Mouse (Mus musculus): ENCODE measurements at regions not wholly inside any gene's neighbourhood (a gene's known extent, or its start where the extent isn't known, plus 50 kb on each side); places are given as distances from the start of the nearest gene placed in this dataset.

DNA sequence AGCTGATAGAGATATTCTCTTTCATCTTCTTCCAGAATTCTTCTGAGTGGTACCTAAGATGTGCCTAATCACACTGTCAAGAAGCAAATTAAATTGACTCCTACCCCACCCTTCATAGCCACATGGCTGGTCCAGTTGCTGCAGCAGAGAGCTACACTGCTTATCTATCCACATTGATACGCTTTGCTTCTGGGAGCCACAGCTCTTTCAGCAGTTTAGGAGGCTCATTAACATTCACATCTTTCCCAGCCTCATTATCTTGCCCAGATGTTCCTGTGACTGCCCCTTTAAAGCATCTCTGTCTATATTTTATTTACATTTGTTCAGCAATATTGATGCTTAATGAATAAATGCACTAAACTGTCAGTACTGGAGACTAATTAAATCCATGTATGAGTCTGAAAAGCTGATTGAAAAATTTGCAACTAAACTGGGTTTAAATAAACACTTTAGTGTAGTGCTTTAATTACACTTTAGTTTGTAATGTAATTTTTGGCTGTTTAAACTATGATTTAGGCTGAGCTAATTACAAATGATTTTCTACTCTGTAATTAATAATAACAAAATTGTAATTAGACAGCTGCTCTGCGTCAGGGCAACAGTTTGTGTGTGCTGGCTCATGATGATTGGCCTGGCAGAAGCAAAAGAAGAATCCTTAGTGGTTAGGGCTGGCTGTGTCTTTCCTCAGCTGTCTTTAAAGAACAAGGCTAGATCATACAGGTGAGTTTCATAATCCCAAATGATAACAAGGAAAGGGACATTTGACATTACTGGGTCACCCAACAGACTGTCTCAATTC, 632.5 kb upstream of the Tle4 start:
- no peak for DNase-seq (ENCODE audit: inconsistent ontology term)

DNA sequence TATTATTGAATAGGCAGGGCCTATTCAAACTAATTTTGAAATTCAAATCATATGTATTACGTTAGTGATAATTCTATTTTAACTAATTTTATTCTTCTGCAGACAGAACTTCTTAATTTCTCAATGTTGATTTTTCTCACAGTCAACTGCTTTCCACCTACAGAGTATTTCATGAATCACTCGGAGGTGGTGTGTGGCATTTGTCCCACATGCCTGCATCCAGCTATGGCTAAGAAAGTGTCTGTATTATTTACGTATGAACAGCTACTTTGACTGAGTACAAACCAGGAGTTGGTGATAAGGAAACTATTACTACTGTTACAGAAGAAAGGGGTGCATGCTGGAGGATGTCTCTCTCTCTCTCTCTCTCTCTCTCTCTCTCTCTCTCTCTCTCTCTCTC, 619.5 kb upstream of the Tle4 start:
- no peak for DNase-seq (ENCODE audit: inconsistent ontology term)

DNA sequence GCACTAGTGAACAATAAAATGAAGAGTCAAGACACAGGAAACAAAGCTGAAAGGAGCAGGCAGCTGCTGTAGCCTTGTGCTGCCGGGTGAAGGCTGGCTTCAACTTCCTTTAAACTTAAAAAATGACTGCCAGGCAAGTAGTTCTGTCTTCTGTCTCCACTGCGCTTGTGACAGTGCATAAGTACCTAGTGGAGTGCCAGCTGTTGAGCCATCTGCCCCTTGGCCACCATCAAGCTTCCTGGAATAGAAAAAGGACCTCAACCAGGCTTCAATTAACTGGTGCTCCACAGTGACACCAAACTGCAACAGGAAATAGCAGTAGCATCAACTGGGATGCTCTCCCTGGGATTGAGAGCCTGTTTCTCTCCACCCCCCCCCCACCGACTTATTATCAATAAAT, 616.8 kb upstream of the Tle4 start:
- no peak for DNase-seq (ENCODE audit: inconsistent ontology term)

DNA sequence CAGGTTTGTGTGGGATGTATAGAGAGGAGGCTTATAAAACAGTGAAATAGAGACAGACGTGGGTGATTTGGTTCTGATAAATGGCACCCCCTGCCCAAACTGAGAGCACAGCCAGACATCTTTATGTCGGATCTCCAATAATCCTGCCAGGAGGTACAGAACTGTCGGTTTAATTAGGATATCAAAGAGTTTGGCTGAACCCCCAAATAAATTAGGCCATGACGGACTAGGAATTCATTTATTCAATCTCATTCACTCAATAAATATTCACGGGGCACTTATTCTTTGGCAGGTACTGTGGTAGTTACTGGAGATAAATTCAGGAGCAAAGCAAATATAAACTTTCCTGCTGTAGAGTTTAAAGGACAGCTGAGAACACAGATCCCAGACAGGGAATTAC, 615.0 kb upstream of the Tle4 start:
- no peak for DNase-seq (ENCODE audit: inconsistent ontology term)

DNA sequence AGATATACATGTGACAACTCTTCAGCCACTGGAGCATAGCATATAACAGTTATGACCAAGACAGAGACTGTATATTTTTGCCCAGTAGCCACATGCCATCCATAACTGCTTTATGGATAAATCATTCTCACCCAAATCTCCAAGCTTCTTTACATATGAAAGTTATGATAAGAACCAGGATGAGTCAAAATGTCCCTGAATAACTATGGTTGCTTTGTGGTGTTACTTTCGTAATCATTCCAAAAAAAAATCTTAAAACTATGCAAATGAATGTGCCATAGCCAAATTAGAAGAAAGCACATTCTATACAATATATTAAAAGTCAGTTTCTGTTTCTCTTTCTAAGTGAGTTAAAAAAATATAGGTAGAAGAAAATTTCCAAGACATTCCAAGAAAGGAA, 605.2 kb upstream of the Tle4 start:
- DNase-seq (ENCODE audit: inconsistent ontology term), result no peak

DNA sequence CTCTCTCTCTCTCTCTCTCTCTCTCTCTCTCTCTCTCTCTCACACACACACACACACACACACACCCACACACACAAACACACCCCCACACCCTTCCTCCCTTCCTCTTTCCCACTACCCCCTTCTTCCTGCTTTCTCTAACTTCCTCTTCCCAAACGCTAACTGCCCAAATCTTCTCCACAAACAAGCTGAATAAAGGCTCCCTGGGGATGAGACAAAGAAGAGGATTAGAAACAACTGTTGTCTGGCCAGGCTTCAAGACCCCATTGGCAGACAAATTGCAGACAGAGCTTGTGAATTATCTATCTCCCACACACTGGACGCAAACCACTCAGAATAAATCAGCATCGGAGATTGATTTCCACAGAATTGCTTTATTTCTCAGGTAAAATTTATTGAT, 603.4 kb upstream of the Tle4 start:
- peak; percentile 12 for DNase-seq (ENCODE audit: inconsistent ontology term)

GRCm38 (mm10) chr19:15200792-15201191, 602.9 kb upstream of the Tle4 start:
- DNase-seq (ENCODE audit: inconsistent ontology term), result no peak

DNA sequence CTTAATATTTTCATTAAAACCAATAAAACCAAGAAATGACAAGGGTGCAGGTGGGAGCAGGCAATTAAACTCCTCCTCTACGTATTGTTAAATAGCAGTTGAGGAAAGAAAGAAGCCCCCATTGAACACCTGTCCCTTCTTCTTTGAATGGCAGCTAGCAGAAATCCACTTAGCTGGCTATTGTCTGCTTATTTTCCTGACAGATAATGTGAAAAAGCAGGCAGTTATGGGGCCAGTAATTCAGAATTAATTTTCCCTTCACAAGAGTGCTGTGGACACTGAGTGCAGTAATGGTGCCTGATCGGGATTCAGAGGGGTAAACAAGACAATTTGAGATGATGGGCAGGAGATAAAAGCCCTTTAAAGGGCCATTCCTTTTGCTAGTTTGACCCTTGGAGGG, 602.5 kb upstream of the Tle4 start:
- DNase-seq (ENCODE audit: inconsistent ontology term), result no peak

GRCm38 (mm10) chr19:15199692-15200091, 601.8 kb upstream of the Tle4 start:
- DNase-seq (ENCODE audit: inconsistent ontology term), result no peak

DNA sequence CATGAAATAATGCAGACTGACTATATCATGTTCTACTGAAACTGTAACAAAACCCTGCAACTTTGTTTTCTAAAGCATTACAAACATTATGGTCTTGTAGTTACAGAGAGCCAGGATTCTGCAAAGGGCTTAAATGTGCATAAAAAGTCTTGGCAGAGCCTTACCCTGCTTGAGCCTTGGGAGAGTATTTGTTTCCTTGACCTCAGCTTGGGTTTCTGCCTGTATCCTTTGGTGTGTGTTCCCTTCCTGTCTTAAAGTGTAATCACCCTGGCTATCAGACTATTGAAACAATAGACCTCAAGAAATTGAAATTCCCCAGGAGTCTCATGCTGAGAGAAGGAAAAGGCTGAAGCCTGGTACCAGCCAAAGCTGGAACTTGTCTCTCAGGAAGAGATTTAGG, 577.4 kb upstream of the Tle4 start:
- no peak for DNase-seq (ENCODE audit: inconsistent ontology term)

- DNase-seq (ENCODE audit: inconsistent ontology term), result peak; percentile 14
These were observed 575.5 kb upstream of the Tle4 start for GRCm38 (mm10) chr19:15173301-15173700.

- no peak for DNase-seq (ENCODE audit: inconsistent ontology term)
These were observed 569.3 kb upstream of the Tle4 start for GRCm38 (mm10) chr19:15167184-15167583.

DNA sequence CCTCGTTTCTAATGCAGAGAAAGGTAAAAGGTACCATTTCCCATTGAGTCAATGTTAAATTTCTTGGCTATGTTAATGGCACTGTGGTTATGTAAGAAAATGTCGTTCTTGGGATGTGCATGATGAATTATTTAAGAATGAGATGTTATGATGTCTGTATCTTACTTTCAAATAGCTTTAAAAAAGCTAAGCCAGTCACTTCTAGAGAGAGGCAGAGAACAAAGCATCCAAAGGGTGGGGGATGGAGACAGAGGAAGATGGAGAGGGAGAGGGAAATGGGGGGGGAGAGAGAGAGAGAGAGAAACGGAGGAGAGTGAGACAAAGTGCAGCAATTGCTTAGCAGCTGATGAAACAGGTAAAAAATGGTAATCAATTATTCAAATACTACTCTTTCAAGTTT, 562.8 kb upstream of the Tle4 start:
- no peak for DNase-seq (ENCODE audit: inconsistent ontology term)

DNA sequence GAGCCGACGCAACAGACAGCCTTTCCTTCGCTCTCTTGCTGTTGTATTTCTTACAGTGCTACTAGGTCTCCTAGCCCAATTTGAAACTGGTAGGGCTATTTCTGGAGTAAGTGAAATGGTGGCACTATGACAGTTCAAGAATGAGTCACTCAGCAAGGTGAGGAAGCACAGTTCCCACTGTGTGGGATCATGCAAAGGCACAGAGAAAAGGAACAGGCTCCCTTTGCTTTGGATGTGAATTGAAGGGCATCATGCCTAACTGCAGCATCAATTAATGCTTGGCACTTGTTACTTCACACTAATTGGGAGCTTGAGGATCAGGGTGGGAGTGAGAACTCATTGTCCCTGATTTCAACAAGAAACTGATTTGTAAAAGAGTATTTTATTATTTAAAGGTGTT, 560.8 kb upstream of the Tle4 start:
- DNase-seq (ENCODE audit: inconsistent ontology term), result no peak

GRCm38 (mm10) chr19:15158177-15158576, 560.3 kb upstream of the Tle4 start:
- DNase-seq (ENCODE audit: inconsistent ontology term), result no peak

GRCm38 (mm10) chr19:15154693-15155092, 556.8 kb upstream of the Tle4 start:
- DNase-seq (ENCODE audit: inconsistent ontology term), result no peak

GRCm38 (mm10) chr19:15146325-15146724, 548.5 kb upstream of the Tle4 start:
- no peak for DNase-seq (ENCODE audit: inconsistent ontology term)

GRCm38 (mm10) chr19:15127122-15127521, 529.3 kb upstream of the Tle4 start:
- DNase-seq (ENCODE audit: inconsistent ontology term), result peak; percentile 23

DNA sequence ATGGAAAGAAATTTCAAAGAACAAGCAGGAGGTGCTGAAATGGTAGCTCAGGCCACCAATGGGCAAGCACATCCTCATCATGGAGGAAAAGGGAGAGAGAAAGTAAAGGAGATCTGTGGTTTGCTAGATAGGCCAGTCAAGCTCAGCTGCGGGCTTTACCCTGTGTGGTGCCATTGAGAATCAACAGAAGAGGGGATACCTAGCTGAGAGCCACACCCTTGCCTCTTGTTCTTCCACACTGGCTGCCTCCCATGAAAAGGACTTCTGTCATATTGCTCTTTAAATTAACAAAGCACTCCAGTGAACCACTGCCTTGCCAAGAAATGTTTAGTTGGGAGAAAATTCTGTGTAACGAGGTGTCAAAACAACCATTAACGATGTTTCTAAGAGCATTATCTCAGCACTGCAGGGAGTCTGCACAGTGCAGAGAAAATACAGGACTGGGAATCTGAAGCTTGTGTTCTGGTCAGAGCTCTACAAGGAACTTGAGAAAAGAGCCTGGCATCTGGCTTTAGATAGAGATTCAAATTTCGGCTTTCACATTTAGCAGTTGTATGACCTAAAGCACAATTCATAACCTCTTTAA, 510.7 kb upstream of the Tle4 start:
- peak; percentile 3 for DNase-seq (ENCODE audit: inconsistent ontology term)

GRCm38 (mm10) chr19:15095054-15095453, 497.2 kb upstream of the Tle4 start:
- DNase-seq (ENCODE audit: inconsistent ontology term), result no peak

DNA sequence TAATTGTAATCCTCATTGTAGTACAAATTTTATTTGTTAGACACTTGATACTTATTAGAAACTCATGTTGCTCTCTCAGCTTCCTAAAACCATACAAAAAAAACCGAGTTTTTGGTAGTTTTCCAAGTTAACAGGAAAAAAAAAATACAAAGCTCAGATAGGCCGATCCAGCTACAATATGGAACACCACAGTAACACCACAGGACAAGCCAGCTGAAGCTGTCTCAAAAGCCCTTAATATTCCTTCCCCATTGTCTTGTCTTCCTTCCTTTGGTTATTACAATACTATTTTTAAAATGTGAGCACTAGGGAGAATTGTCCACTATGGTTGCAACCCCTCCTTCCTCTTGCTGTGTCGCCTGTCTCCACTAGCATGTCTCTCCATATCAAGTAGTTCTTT, 495.7 kb upstream of the Tle4 start:
- DNase-seq (ENCODE audit: inconsistent ontology term), result no peak

GRCm38 (mm10) chr19:15080638-15081037, 482.8 kb upstream of the Tle4 start:
- DNase-seq (ENCODE audit: inconsistent ontology term), result no peak

GRCm38 (mm10) chr19:15057801-15058200, 459.9 kb upstream of the Tle4 start:
- DNase-seq (ENCODE audit: inconsistent ontology term), result no peak

All from Muller cell, postnatal 12 days (primary cell).